Mouse (Mus musculus) intestine, postnatal 0 days (tissue): Measurements from ENCODE around the gene Prrt4. TPM values are rescaled to one million over a fixed set of nuclear protein-coding genes. Genes with fewer than 3 reads are reported as not detected.
A peak's percentile ranks its signal among the peaks of the same experiment; 100 is the strongest.

Experiments
- ATAC-seq: fragments of 200-750 bp; cut with Nextera tagmentation; 2 replicates; pipeline ENCODE4 v1.8.0; 2017; ENCODE audit warnings: mild to moderate bottlenecking, moderate TSS enrichment, moderate library complexity
- H3K27ac ChIP-seq: fragments of 300-500 bp; sonication (generic); 2 replicates; pipeline ENCODE4 v1.5.1; 2014; ENCODE audit warnings: mild to moderate bottlenecking, low read depth, low read length, moderate library complexity
- H3K27me3 ChIP-seq: fragments of 300-500 bp; sonication (generic); replicated peaks from 2 replicates; pipeline ENCODE4 v1.6.1; 2014; ENCODE audit warnings: low read length, mixed read lengths; ENCODE audit not compliant: control insufficient read depth, insufficient read depth
- H3K36me3 ChIP-seq: fragments of 300-500 bp; sonication (generic); 2 replicates; pipeline ENCODE4 v1.6.1; 2014; ENCODE audit warnings: mild to moderate bottlenecking, moderate library complexity; ENCODE audit not compliant: control insufficient read depth, insufficient read depth
- H3K4me1 ChIP-seq: fragments of 300-500 bp; sonication (generic); replicated peaks from 2 replicates; pipeline ENCODE4 v1.6.1; 2014; ENCODE audit warnings: antibody characterized with exemption, low read length, mixed read lengths; ENCODE audit not compliant: control insufficient read depth, insufficient read depth
- H3K4me2 ChIP-seq: fragments of 300-500 bp; sonication (generic); replicated peaks from 2 replicates; pipeline ENCODE4 v1.6.1; 2014; ENCODE audit warnings: low read depth, mild to moderate bottlenecking, moderate library complexity
- H3K4me3 ChIP-seq: fragments of 300-500 bp; sonication (generic); 2 replicates; pipeline ENCODE4 v1.5.1; 2014; ENCODE audit warnings: low read depth, low read length
- H3K9ac ChIP-seq: fragments of 300-500 bp; sonication (generic); 2 replicates; pipeline ENCODE4 v1.6.1; 2014; ENCODE audit warnings: mild to moderate bottlenecking, low read depth, low read length
- H3K9me3 ChIP-seq: fragments of 300-500 bp; sonication (generic); 2 replicates; pipeline ENCODE4 v1.6.1; 2016; ENCODE audit warnings: mixed run types; ENCODE audit not compliant: control insufficient read depth
- CTCF ChIP-seq: sonication (generic); IDR thresholded peaks from 2 replicates; pipeline ENCODE4 v1.5.1; 2016; ENCODE audit warnings: low read depth, mild to moderate bottlenecking, control low read depth, antibody characterized with exemption, moderate library complexity
- WGBS: fragments of 180-500 bp; shearing (Covaris S2); extraction: QIAGEN DNeasy Blood & Tissue Kit; methylation state at CpG from one replicate; pipeline ENCODE4 v1.1.7; 2014; 5-methylcytosine and 5-hydroxymethylcytosine counted together
- polyA plus RNA-seq: library from polyadenylated mRNA; unstranded; fragments of >200 nt; fragmentation: Nextera tagmentation; extraction: Ambion mirVana; gene quantifications from 2 replicates; pipeline ENCODE4 v1.2.1, GENCODE M21; 2015

The Prrt4 gene
- polyA plus RNA-seq, 1 experiment from 2014 or later: 0.23 TPM

GRCm38 (mm10) chr6:29193961-29194750 is 14.8 kb upstream of the Prrt4 start:
- H3K9me3 ChIP-seq: no peaks in the 10 kb centered on the region
- TF ChIP-seq CTCF: no peak
- peaks cover 3% of the 10 kb centered on the region; the same call in 1 of the 2 replicates for H3K4me1 ChIP-seq
- H3K27ac ChIP-seq: no peak overlapping the region
- no peak overlapping the region for H3K4me3 ChIP-seq
- no peaks in the 10 kb centered on the region for H3K36me3 ChIP-seq
- H3K4me2 ChIP-seq: no peak overlapping the region
- ATAC-seq: no peak
- WGBS: 51% methylated on average over 15 of the region's 15 CpGs
- H3K27me3 ChIP-seq: no peaks in the 10 kb centered on the region
- H3K9ac ChIP-seq: no peak overlapping the region

GRCm38 (mm10) chr6:29187936-29188335 is 8.6 kb upstream of the Prrt4 start:
- Histone ChIP-seq H3K9ac (no peak overlapping the region), H3K4me3 (no peak overlapping the region), H3K4me1 (no peaks in the 10 kb centered on the region), H3K9me3 (no peaks in the 10 kb centered on the region), H3K27me3 (no peaks in the 10 kb centered on the region), H3K4me2 (no peak overlapping the region), H3K36me3 (no peaks in the 10 kb centered on the region), H3K27ac (no peak overlapping the region)
- no peak for ATAC-seq
- WGBS: 55% methylated on average over 1 of the region's 1 CpGs
- no peak for TF ChIP-seq CTCF

GRCm38 (mm10) chr6:29179843-29180242 is 459 bp upstream of the Prrt4 start:
- no peak for TF ChIP-seq CTCF
- Histone ChIP-seq H3K27me3 (peaks cover 36% of the 10 kb centered on the region), H3K9me3 (no peaks in the 10 kb centered on the region), H3K4me1 (no peaks in the 10 kb centered on the region), H3K4me3 (peak overlapping the region; percentile 52; the same call in 1 of the 2 replicates), H3K36me3 (no peaks in the 10 kb centered on the region), H3K27ac (no peak overlapping the region), H3K4me2 (peak overlapping the region; percentile 98), H3K9ac (no peak overlapping the region)
- 58% methylated on average over 8 of the region's 8 CpGs for WGBS
- no peak for ATAC-seq

- TF ChIP-seq CTCF: peak; percentile 25; the same call in 1 of the 2 replicates
- H3K27me3 ChIP-seq: peaks cover 48% of the 10 kb centered on the region
- H3K9me3 ChIP-seq: no peaks in the 10 kb centered on the region
- H3K27ac ChIP-seq: no peak overlapping the region
- no peaks in the 10 kb centered on the region for H3K36me3 ChIP-seq
- WGBS: 47% methylated on average over 16 of the region's 17 CpGs
- no peaks in the 10 kb centered on the region for H3K4me1 ChIP-seq
- H3K4me3 ChIP-seq: peak overlapping the region; percentile 52
- H3K9ac ChIP-seq: no peak overlapping the region
- peak overlapping the region; percentile 98 for H3K4me2 ChIP-seq
- no peak for ATAC-seq
Observed at GRCm38 (mm10) chr6:29177901-29178879, 1.2 kb downstream of the Prrt4 start.

GRCm38 (mm10) chr6:29175113-29175512 is 4.3 kb downstream of the Prrt4 start:
- Histone ChIP-seq H3K27ac (no peak overlapping the region), H3K9me3 (no peaks in the 10 kb centered on the region), H3K9ac (no peak overlapping the region), H3K4me3 (no peak overlapping the region), H3K36me3 (no peaks in the 10 kb centered on the region), H3K4me1 (peaks cover 12% of the 10 kb centered on the region), H3K4me2 (no peak overlapping the region), H3K27me3 (peaks cover 59% of the 10 kb centered on the region)
- WGBS: 77% methylated on average over 3 of the region's 3 CpGs
- TF ChIP-seq CTCF: no peak
- no peak for ATAC-seq

- WGBS: 23% methylated on average over 7 of the region's 7 CpGs
- Histone ChIP-seq H3K36me3 (no peaks in the 10 kb centered on the region), H3K27ac (no peak overlapping the region), H3K27me3 (peaks cover 62% of the 10 kb centered on the region), H3K9ac (no peak overlapping the region), H3K4me3 (no peak overlapping the region), H3K9me3 (no peaks in the 10 kb centered on the region), H3K4me1 (peaks cover 14% of the 10 kb centered on the region), H3K4me2 (no peak overlapping the region)
- no peak for TF ChIP-seq CTCF
- ATAC-seq: no peak
Observed at GRCm38 (mm10) chr6:29174368-29174767, 5.0 kb downstream of the Prrt4 start.
